Mouse (Mus musculus) thymus, adult 18-20 months (tissue): ENCODE measurements around the gene Pde1c.

Source experiments
- DNase-seq, 2 experiments: peaks; one replicate each; pipeline ENCODE4 v3.0.0; 2022; ENCODE audit warnings: mixed read lengths in 2 of 2

Pde1c gene

DNA sequence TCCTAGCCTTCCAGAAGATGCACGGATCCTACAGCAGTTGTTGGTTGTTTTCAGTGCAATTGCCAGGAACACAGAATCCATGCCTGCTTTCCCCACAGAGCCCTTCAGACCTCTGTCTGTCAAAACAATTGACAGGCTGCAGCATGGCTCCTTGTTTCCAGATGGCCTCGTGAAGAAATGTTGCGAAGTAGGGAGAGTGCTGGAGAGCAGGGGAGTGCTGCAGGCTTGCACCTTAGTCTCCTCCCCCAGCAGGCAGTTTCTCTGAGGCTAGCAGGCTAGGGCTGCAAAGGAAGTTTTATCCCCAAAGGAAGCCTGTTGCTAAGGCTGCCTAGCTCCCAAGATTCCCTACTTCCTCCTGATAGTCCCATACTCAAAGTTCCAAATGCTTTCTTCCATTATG is 246.1 kb downstream of the Pde1c start:
- DNase-seq = no peak

DNA sequence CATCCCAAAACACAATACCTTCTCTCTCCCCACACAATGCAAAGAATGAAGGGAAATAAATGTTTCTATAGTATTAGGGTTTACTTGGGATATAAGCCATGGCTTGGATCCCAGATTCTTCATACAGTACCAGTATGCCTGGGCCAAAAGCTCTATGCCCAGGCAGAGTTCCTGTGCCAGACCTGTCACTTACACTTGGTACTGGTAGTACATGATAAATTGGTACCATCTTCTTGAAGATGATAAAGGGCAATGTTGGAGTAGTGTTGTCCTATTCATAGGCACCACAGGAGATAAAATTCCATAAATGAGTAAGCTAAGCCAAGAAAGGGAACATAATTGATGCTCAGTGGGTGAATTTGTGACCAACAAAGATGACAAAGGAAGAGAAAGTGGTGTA is 258.6 kb downstream of the Pde1c start:
- DNase-seq = no peak

DNA sequence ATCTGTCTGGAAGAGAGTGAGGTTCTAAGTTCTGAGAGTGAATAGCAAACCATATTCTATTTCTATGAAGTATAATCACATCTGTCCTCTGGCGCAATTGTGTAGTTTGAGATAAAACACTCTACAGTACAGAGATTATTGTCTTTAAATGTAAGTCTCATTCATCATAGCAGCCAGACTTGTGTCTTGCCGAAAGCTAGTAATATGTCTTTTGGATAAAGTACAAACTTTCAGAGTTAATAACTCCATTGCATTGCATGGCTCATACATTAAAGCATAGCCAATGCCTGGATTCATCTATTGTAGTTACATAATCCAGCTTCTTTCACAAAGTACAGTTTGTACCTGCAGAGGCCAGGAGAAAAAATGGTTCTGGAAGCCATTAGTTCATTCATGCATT is 262.8 kb downstream of the Pde1c start:
- DNase-seq = no peak

- no peak for DNase-seq
Measured at GRCm38 (mm10) chr6:56292176-56292575, 276.7 kb downstream of the Pde1c start.

DNA sequence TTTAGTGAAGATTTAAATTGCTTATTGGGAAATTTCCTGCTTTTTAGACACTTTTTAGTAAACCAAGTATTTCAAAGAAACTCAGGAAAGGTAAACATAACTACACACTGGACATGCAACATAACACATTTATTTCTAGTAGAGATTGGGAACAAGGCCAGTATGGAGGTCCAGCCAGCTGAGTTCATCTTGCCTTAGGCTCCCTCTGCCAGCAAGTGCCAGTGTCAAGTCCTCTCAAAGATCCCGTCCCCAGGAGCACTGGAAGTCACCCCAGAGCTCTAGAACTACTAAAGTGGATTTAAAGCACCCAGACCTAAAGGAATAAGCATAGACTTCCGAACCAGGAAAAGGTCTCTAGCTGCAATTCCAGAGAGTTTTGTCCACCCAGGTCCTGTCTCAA is 279.6 kb downstream of the Pde1c start:
- no peak for DNase-seq

- DNase-seq = no peak
Measured at GRCm38 (mm10) chr6:56284821-56285220, 284.1 kb downstream of the Pde1c start.

GRCm38 (mm10) chr6:56275461-56275860 is 293.4 kb downstream of the Pde1c start:
- no peak for DNase-seq

- DNase-seq = no peak
Measured at GRCm38 (mm10) chr6:56271741-56272140, 297.2 kb downstream of the Pde1c start.

DNA sequence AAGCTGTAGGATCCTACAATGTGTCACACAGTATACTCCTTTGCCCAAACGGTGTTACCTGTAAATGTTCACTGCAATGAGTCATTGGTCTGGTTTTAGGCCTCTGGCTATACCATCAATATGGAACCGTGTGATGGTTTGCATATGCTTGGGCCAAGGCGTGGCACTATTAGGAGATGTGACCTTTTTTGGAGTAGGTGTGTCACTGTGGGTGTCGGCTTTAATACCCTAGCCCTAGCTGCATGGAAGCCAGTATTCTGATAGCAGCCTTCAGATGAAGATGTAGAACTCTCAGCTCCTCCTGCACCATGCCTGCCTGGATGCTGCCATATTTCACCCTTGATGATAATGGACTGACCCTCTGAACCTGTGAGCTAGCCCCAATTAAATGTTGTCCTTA is 304.4 kb downstream of the Pde1c start:
- no peak for DNase-seq

DNA sequence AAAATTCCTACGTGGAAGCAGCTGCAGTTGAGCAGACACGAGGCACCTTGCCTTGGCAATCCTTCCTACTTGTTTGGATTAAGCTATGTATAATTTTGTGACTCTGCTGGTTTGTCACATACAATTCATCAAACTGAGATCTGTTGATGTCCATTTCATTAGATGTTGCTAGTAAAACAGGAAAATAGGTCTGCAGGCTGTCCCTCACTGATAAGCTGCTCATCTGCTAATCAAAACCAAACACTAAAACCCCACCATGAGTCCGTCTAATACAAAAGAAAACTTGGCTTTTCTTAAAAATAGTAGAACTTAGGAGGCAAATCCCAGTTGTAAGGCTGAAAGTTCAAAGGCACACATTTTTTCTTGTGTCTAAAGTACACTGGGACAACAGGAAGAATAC is 308.8 kb downstream of the Pde1c start:
- DNase-seq = no peak

DNA sequence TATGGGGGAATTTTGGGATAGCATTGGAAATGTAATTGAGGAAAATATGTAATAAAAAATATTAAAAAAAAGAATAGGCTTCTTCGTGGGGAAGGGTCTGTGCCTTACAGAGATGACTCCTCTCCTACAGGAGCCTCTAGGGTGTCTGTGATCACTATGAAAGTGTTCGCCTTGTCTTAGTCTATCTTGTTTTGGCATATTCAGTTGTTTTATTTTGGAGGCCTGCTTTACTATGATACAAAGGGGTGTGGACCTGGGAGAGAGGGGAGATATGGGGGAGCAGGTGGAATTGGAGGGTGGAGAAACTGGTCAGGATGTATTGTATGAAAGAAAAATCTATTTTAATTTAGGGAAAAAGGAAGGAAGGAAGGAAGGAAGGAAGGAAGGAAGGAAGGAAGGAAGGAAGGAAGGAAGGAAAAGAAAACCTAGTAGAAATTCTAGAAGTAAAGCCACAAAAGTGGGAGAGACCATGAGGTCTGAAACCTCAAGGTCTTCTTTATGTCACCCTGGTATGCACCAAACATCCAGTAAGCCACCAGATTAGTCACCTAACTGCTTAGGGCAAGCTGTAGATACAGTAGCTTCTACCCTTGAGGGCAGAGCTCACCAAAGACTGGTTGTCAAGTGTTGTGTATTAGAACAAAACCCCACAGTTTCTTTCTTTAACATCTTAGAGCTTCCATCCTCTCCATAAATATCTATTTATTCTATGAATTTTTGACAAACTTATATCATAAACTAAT is 311.2 kb downstream of the Pde1c start:
- DNase-seq = no peak

GRCm38 (mm10) chr6:56250091-56250490 is 318.8 kb downstream of the Pde1c start:
- DNase-seq = no peak

DNA sequence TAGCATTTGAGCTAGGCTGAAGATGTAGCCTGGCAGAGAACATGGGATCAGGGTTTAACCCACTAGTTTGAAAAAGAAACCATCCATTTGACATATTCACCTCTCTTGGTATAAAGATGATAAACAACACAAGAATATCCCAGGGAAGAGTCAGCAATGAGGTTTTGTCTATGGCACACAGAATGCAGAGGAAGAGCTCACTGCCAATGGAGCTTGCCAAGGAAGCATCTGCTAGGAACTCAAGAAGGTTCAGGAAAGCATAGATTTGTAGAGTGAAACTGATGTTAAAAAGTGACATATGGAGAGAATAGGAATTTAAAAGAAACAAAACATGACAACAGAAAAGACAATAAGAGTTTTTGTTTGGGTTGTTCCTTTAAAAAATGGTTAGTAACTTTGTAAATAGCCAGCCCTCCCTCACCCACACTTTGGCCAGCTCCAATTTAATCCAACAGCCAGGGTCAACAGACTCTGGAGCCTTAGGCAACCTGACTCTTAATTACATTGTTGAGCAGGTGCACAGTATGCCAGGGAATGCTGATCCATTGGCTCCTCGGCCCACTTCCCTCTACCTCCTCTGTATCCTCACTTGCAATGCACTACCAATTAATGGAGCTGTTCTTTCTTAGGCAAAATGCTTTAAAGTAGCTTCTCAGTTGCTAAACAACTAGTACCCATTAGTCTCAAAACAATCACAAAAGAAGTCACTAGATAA is 377.3 kb downstream of the Pde1c start:
- DNase-seq = no peak

DNA sequence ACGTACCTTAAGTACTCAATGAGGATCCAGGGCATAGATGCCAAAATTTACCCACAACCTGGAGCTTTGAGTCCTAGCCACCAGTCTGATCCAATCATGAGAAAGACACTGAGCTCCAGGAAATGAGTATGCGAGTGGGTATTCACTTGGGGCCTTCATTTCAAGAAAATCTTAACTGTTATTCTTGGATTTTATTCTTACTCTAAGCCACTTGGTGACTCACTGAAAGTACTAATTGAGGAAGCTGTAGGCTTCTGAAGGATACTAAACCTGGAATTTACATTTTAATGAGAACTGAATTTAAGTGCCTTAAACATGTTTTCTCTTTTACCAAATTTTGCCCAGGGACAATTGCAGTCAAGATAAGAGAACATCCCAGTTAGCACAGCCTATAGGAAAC is 392.4 kb downstream of the Pde1c start:
- no peak for DNase-seq

- no peak for DNase-seq
Measured at GRCm38 (mm10) chr6:56172172-56172571, 396.7 kb downstream of the Pde1c start.

DNA sequence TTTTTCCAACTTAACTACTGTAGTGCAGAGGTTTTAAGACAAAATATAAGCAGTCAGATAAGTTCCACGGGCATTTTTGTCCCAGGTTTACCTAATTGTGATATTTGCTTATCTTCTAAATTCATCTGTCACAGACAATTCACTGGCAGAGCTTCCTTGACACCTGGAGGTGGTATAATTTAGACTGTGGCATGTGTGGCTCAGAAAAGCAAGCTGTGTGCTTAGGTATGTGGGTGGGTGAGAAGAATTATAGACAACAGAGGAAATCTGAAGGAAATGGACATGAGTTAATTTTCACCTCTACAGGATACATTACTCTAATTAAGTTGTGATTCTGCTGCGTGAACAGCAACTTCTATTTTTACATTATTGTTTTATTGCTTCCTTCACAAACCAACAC is 400.2 kb downstream of the Pde1c start:
- DNase-seq = no peak

DNA sequence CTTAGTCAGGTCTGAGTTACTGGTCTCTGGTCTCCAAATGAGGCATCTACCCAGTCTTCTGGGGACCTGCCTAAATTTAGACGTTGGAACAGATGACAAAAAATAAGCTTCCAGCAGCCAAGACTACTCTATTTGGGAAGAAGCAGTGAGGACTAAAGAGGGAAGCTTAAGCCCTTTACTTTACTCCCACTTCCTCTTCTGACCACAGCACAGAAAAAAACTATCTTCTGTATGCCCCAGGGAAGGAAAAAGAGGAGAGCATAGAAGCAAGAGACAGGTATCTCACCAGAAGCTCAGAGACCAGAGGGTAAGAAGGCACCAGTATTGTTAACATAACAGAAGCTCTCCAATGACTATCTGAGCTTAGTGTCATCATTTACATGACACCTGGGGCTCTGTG is 410.7 kb downstream of the Pde1c start:
- DNase-seq = no peak

DNA sequence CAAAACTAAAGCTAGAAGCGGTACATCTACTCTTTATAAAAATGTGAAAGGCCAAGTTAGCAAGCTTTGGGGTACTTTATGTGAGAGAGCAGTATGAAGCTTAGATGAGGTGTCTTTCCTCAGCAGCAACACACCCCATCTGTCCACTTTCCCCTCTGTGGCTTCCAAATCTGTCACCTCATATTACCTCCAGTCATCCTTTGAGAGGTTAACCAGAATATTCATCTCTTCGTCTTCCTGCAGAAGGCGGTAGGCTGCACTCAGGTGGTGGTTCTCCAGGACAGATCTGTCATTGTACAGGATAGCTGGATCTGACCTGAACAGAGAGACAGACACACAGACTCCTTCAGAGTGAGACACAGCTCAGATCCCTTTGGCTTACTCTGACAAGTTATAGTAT is 412.1 kb downstream of the Pde1c start:
- no peak for DNase-seq

DNA sequence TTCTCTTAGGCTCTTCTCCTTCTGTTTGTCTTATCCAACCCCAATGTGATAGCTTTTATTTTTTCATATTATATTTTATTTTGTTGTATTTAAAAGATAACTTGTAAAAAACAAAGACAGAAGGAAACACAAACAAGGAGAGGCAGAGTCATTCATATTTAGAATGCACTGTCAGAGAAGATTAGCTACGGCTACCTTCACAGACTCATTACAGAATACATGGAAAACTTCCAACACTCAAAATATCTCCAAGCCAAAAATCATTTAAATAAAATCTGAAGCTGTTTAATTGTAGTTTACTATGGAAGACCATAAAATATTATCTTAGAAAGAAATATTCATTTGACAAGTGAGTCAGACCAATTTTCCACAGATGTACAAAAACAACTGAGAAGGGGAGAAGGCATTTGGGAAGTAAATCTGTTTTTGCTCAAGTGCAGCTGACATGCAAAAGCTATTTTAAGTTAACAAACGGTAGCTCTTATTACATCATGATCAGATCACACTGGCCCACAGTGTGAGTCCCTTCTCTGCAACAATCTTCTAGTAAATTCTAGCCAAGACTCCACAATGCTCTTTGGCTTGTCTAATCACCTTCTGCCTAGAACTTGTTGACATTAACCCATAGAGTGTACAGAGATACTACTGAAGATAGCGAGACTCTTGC is 438.3 kb downstream of the Pde1c start:
- no peak for DNase-seq

- DNase-seq = no peak
Measured at GRCm38 (mm10) chr6:56099520-56100101, 469.3 kb downstream of the Pde1c start.

DNA sequence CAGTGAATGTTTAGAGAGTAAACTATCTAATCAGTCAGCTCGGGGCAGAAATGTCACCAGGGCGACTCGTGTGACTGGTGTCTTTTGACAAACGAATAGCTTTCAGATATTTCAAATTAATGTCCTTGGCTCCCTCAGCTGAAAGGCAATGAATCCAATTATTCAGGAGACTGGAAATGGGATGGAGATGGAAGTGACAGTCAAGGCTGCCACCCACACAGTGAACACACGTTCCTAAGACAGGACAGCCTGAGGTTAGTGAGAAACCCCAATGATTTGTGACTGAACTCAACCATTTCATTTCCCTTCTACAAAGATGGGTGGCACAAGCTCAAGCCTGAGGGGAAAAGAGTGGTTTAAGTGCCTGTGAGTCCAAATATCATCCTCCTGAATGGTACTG is 470.5 kb downstream of the Pde1c start:
- DNase-seq = no peak

DNA sequence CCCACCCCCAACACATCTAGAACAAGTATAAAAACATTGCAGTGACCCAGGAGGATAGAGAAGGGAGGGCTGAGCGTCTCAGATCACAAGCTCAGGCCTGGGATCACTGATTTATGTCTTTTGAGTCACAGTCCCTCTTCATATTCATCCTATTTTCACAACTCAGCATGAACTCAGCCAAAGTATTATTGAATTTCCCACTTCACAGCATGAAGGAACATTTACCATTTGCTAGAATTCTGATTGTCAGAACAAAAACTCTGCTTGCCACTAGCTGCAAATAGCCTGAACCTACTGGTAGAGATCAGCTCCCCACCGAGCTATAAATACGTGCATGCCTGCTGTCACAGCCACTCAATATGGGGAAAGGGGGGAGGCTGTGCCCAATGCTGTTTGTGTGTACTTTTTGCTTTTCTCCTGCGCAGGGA is 492.5 kb downstream of the Pde1c start:
- no peak for DNase-seq

- no peak for DNase-seq
Measured at GRCm38 (mm10) chr6:56068516-56068915, 500.4 kb downstream of the Pde1c start.
